19 mouse cellular contexts compared by ENCODE assay signal in the genomic region with DNA sequence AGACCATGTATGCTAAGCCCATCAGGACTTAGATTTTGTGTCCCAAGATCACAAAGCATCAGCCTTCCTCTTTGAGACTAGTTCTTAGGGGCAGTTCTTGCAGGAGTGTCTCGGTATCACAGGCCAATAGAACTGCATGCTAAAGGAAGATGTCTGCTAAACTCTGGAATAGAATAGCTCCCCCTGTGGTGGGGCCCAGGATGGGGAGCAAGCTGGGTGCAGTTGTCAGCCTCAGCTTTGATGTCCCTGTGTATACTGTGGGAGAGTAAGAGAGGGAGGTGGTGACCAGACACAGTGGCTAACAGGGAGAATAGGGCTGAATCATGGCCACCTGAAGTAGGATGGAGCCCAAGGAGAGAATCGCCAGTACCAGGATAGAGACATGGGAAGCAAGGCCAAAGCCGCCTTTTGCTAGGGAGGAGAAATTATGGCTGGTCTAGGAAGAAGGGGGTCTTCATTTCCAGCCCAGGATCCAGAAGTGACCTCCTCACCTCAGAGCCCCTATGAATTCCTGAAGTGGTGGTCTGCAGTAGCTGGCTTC. TPM values are rescaled to one million over a fixed set of nuclear protein-coding genes. Genes with fewer than 3 reads are reported as not detected.
DNase-seq lines count a peak whose midpoint lies in the region; ATAC-seq and TF ChIP-seq lines count a peak whose summit lies in the region.
"Had no signal": no experiment of that assay in that cellular context is flagged by ENCODE, and none has a peak within 500 bp of the region (broad histone marks: within the 10 kb centered on the region; RNA-seq: fewer than 3 reads in every experiment).

No protein-coding gene starts in this region.

- peaks cover 74% of the 10 kb centered on the region for H3K4me1 ChIP-seq in forebrain, embryonic 10.5 days
- H3K4me1 ChIP-seq in forebrain, embryonic 16.5 days (replicated peaks; ENCODE audit: control insufficient read depth, insufficient read depth, low read length), result peaks cover 23% of the 10 kb centered on the region
- H3K4me1 ChIP-seq in intestine, postnatal 0 days (replicated peaks; ENCODE audit: control insufficient read depth, insufficient read depth, low read length), result no peaks in the 10 kb centered on the region
- no peaks in the 10 kb centered on the region for H3K4me1 ChIP-seq in intestine, embryonic 15.5 days (replicated peaks)
- peaks cover 55% of the 10 kb centered on the region for H3K4me1 ChIP-seq in midbrain, embryonic 13.5 days (replicated peaks)
- H3K4me1 ChIP-seq in midbrain, embryonic 10.5 days, result peaks cover 30% of the 10 kb centered on the region

- peak overlapping the region; percentile 36; the same call in 1 of the 2 replicates for H3K27ac ChIP-seq in forebrain, embryonic 10.5 days
- H3K27ac ChIP-seq in forebrain, embryonic 16.5 days (ENCODE audit: low read length), result no peak overlapping the region
- H3K27ac ChIP-seq in intestine, postnatal 0 days (ENCODE audit: low read depth, low read length), result no peak overlapping the region
- H3K27ac ChIP-seq in intestine, embryonic 15.5 days, result no peak overlapping the region
- H3K27ac ChIP-seq in midbrain, embryonic 13.5 days, result 0 out of 2 replicates have a peak overlapping the region, but pooled peaks have one; percentile 27
- no peak overlapping the region for H3K27ac ChIP-seq in midbrain, embryonic 10.5 days (replicated peaks)
- H3K27ac ChIP-seq: embryonic facial prominence, embryonic 15.5 days; heart, embryonic 10.5 days; kidney, postnatal 0 days; liver, embryonic 15.5 days had no signal

- no peaks in the 10 kb centered on the region for H3K9me3 ChIP-seq in forebrain, embryonic 10.5 days
- no peaks in the 10 kb centered on the region for H3K9me3 ChIP-seq in forebrain, embryonic 16.5 days (ENCODE audit: control insufficient read depth, low read length)
- H3K9me3 ChIP-seq in intestine, postnatal 0 days (ENCODE audit: control insufficient read depth), result no peaks in the 10 kb centered on the region
- no peaks in the 10 kb centered on the region for H3K9me3 ChIP-seq in intestine, embryonic 15.5 days
- H3K9me3 ChIP-seq in midbrain, embryonic 13.5 days, result no peaks in the 10 kb centered on the region
- no peaks in the 10 kb centered on the region for H3K9me3 ChIP-seq in midbrain, embryonic 10.5 days (replicated peaks)
- H3K9me3 ChIP-seq: embryonic facial prominence, embryonic 15.5 days; heart, embryonic 10.5 days; liver, embryonic 15.5 days had no signal

- DNase-seq in forebrain, embryonic 10.5 days (ENCODE audit: extremely low spot score, low spot score), result no peak
- no peak for DNase-seq in midbrain, embryonic 10.5 days (ENCODE audit: low spot score)
- DNase-seq in B cell, adult 2 months, result no peak
- DNase-seq: gastrocnemius, postnatal 14 days; heart, postnatal 36 days; midbrain, embryonic 14.5 days; right cerebral cortex, postnatal 14 days had no signal

- H3K9ac ChIP-seq in forebrain, embryonic 16.5 days (replicated peaks; ENCODE audit: low read depth, low read length), result no peak overlapping the region
- H3K9ac ChIP-seq in intestine, postnatal 0 days (ENCODE audit: low read depth, low read length), result no peak overlapping the region
- no peak overlapping the region for H3K9ac ChIP-seq in intestine, embryonic 15.5 days
- no peak overlapping the region for H3K9ac ChIP-seq in midbrain, embryonic 13.5 days (replicated peaks)
- H3K9ac ChIP-seq: embryonic facial prominence, embryonic 15.5 days; liver, embryonic 15.5 days had no signal

- H3K4me3 ChIP-seq in forebrain, embryonic 10.5 days, result no peak overlapping the region
- no peak overlapping the region for H3K4me3 ChIP-seq in forebrain, embryonic 16.5 days (replicated peaks; ENCODE audit: low read length)
- H3K4me3 ChIP-seq in intestine, postnatal 0 days (ENCODE audit: low read depth, low read length), result no peak overlapping the region
- H3K4me3 ChIP-seq in intestine, embryonic 15.5 days (replicated peaks), result no peak overlapping the region
- no peak overlapping the region for H3K4me3 ChIP-seq in midbrain, embryonic 13.5 days (replicated peaks)
- H3K4me3 ChIP-seq in midbrain, embryonic 10.5 days, result no peak overlapping the region
- H3K4me3 ChIP-seq: embryonic facial prominence, embryonic 15.5 days; heart, embryonic 10.5 days; liver, embryonic 15.5 days had no signal

- H3K27me3 ChIP-seq in forebrain, embryonic 10.5 days (ENCODE audit: poor library complexity, severe bottlenecking), result no peaks in the 10 kb centered on the region
- no peaks in the 10 kb centered on the region for H3K27me3 ChIP-seq in forebrain, embryonic 16.5 days (replicated peaks; ENCODE audit: control insufficient read depth, insufficient read depth, low read length)
- H3K27me3 ChIP-seq in intestine, postnatal 0 days (replicated peaks; ENCODE audit: control insufficient read depth, insufficient read depth, low read length), result no peaks in the 10 kb centered on the region
- H3K27me3 ChIP-seq in intestine, embryonic 15.5 days (replicated peaks), result no peaks in the 10 kb centered on the region
- no peaks in the 10 kb centered on the region for H3K27me3 ChIP-seq in midbrain, embryonic 13.5 days
- peaks cover 12% of the 10 kb centered on the region; the same call in 1 of the 2 replicates for H3K27me3 ChIP-seq in midbrain, embryonic 10.5 days (ENCODE audit: low read depth, poor library complexity, severe bottlenecking)
- H3K27me3 ChIP-seq: embryonic facial prominence, embryonic 15.5 days had no signal

- no peaks in the 10 kb centered on the region for H3K36me3 ChIP-seq in forebrain, embryonic 10.5 days (replicated peaks)
- no peaks in the 10 kb centered on the region for H3K36me3 ChIP-seq in forebrain, embryonic 16.5 days (ENCODE audit: control insufficient read depth, insufficient read depth)
- H3K36me3 ChIP-seq in intestine, postnatal 0 days (ENCODE audit: control insufficient read depth, insufficient read depth), result no peaks in the 10 kb centered on the region
- H3K36me3 ChIP-seq in intestine, embryonic 15.5 days, result no peaks in the 10 kb centered on the region
- H3K36me3 ChIP-seq in midbrain, embryonic 13.5 days, result no peaks in the 10 kb centered on the region
- no peaks in the 10 kb centered on the region for H3K36me3 ChIP-seq in midbrain, embryonic 10.5 days
- H3K36me3 ChIP-seq: embryonic facial prominence, embryonic 15.5 days; heart, embryonic 10.5 days; liver, embryonic 15.5 days had no signal

- TF ChIP-seq CTCF in intestine, postnatal 0 days (IDR thresholded peaks at IDR 0.05; ENCODE audit: low read depth), result peak; percentile 41

- no peak for ATAC-seq in forebrain, embryonic 16.5 days
- ATAC-seq in intestine, postnatal 0 days, result no peak
- no peak for ATAC-seq in intestine, embryonic 15.5 days
- no peak for ATAC-seq in midbrain, embryonic 13.5 days
- 0 out of 2 replicates have a peak, but pooled peaks have one; percentile 24 for ATAC-seq in megakaryocyte progenitor cell, adult 5-6 weeks (replicated peaks; ENCODE audit: poor library complexity)

- WGBS in forebrain, embryonic 10.5 days, result 81% methylated on average over 3 of the region's 3 CpGs
- 77% methylated on average over 3 of the region's 3 CpGs for WGBS in forebrain, embryonic 16.5 days
- WGBS in intestine, postnatal 0 days, result 86% methylated on average over 3 of the region's 3 CpGs
- 85% methylated on average over 3 of the region's 3 CpGs for WGBS in intestine, embryonic 15.5 days
- 74% methylated on average over 3 of the region's 3 CpGs for WGBS in midbrain, embryonic 13.5 days
- 76% methylated on average over 3 of the region's 3 CpGs for WGBS in midbrain, embryonic 10.5 days

- no peak overlapping the region for H3K4me2 ChIP-seq in forebrain, embryonic 16.5 days (ENCODE audit: low read length)
- no peak overlapping the region for H3K4me2 ChIP-seq in intestine, postnatal 0 days (replicated peaks; ENCODE audit: low read depth)
- H3K4me2 ChIP-seq in intestine, embryonic 15.5 days (replicated peaks), result no peak overlapping the region
- no peak overlapping the region for H3K4me2 ChIP-seq in midbrain, embryonic 13.5 days (replicated peaks)
- H3K4me2 ChIP-seq: embryonic facial prominence, embryonic 15.5 days; liver, embryonic 15.5 days had no signal

RNA-seq across cellular contexts. Expression of a gene that starts 10.4 kb away (rescaled TPM):
- polyA plus RNA-seq in forebrain, embryonic 10.5 days (2016; fragmentation: Nextera tagmentation; extraction: Ambion mirVana), result 1.1 and 1.3 TPM in 2 replicates
- 0.51 and 0.92 TPM in 2 replicates for polyA plus RNA-seq in forebrain, embryonic 16.5 days (2015; fragmentation: Nextera tagmentation; extraction: Ambion mirVana)
- polyA plus RNA-seq in intestine, postnatal 0 days (2015; fragmentation: Nextera tagmentation; extraction: Ambion mirVana), result not detected in 2 replicates
- polyA plus RNA-seq in intestine, embryonic 15.5 days (2015; fragmentation: Nextera tagmentation; extraction: Ambion mirVana), result 1.3 and 1.4 TPM in 2 replicates
- polyA plus RNA-seq in midbrain, embryonic 13.5 days (2015; fragmentation: Nextera tagmentation; extraction: Ambion mirVana), result 0.90 and 1.3 TPM in 2 replicates
- 0.80 and 0.89 TPM in 2 replicates for polyA plus RNA-seq in midbrain, embryonic 10.5 days (2016; fragmentation: Nextera tagmentation; extraction: Ambion mirVana)
- 0.25 and 1.6 TPM in 2 replicates for total RNA-seq in megakaryocyte progenitor cell, adult 5-6 weeks (2015)
- total RNA-seq in megakaryocyte progenitor cell, adult 5-6 weeks (2017), result 0.10 TPM in 1 of 2 replicates, not detected in the other

RNA-seq across cellular contexts. Expression of a gene that starts 31.5 kb away (rescaled TPM):
- polyA plus RNA-seq in forebrain, embryonic 10.5 days (2016; fragmentation: Nextera tagmentation; extraction: Ambion mirVana), result not detected in 2 replicates
- 0.21 TPM in 1 of 2 replicates, not detected in the other for polyA plus RNA-seq in forebrain, embryonic 16.5 days (2015; fragmentation: Nextera tagmentation; extraction: Ambion mirVana)
- not detected in 2 replicates for polyA plus RNA-seq in intestine, postnatal 0 days (2015; fragmentation: Nextera tagmentation; extraction: Ambion mirVana)
- not detected in 2 replicates for polyA plus RNA-seq in intestine, embryonic 15.5 days (2015; fragmentation: Nextera tagmentation; extraction: Ambion mirVana)
- 0.17 TPM in 1 of 2 replicates, not detected in the other for polyA plus RNA-seq in midbrain, embryonic 13.5 days (2015; fragmentation: Nextera tagmentation; extraction: Ambion mirVana)
- not detected in 2 replicates for polyA plus RNA-seq in midbrain, embryonic 10.5 days (2016; fragmentation: Nextera tagmentation; extraction: Ambion mirVana)
- not detected in 2 replicates for total RNA-seq in megakaryocyte progenitor cell, adult 5-6 weeks (2015)
- not detected in 2 replicates for total RNA-seq in megakaryocyte progenitor cell, adult 5-6 weeks (2017)
- total RNA-seq: gastrocnemius, postnatal 14 days; heart, postnatal 36 days; left cerebral cortex, postnatal 36 days had no signal
- polyA plus RNA-seq: cortical plate, adult 2 months; embryonic facial prominence, embryonic 15.5 days; heart, embryonic 10.5 days; kidney, postnatal 0 days; liver, embryonic 15.5 days; midbrain, embryonic 14.5 days; neural tube, embryonic 11.5 days had no signal

RNA-seq across cellular contexts. Expression of a gene that starts 40.6 kb away (rescaled TPM):
- polyA plus RNA-seq in forebrain, embryonic 10.5 days (2016; fragmentation: Nextera tagmentation; extraction: Ambion mirVana), result 84.0 and 85.7 TPM in 2 replicates
- 72.9 and 85.4 TPM in 2 replicates for polyA plus RNA-seq in forebrain, embryonic 16.5 days (2015; fragmentation: Nextera tagmentation; extraction: Ambion mirVana)
- polyA plus RNA-seq in intestine, postnatal 0 days (2015; fragmentation: Nextera tagmentation; extraction: Ambion mirVana), result 22.3 and 31.3 TPM in 2 replicates
- polyA plus RNA-seq in intestine, embryonic 15.5 days (2015; fragmentation: Nextera tagmentation; extraction: Ambion mirVana), result 66.7 and 74.7 TPM in 2 replicates
- 74.1 and 89.0 TPM in 2 replicates for polyA plus RNA-seq in midbrain, embryonic 13.5 days (2015; fragmentation: Nextera tagmentation; extraction: Ambion mirVana)
- 80.9 and 85.6 TPM in 2 replicates for polyA plus RNA-seq in midbrain, embryonic 10.5 days (2016; fragmentation: Nextera tagmentation; extraction: Ambion mirVana)
- total RNA-seq in megakaryocyte progenitor cell, adult 5-6 weeks (2015), result 56.2 and 63.8 TPM in 2 replicates
- 70.3 and 120 TPM in 2 replicates for total RNA-seq in megakaryocyte progenitor cell, adult 5-6 weeks (2017)

RNA-seq across cellular contexts. Expression of a gene that starts 40.9 kb away (rescaled TPM):
- polyA plus RNA-seq in forebrain, embryonic 10.5 days (2016; fragmentation: Nextera tagmentation; extraction: Ambion mirVana), result 160 and 172 TPM in 2 replicates
- 121 and 133 TPM in 2 replicates for polyA plus RNA-seq in forebrain, embryonic 16.5 days (2015; fragmentation: Nextera tagmentation; extraction: Ambion mirVana)
- polyA plus RNA-seq in intestine, postnatal 0 days (2015; fragmentation: Nextera tagmentation; extraction: Ambion mirVana), result 40.0 and 44.9 TPM in 2 replicates
- 79.3 and 86.2 TPM in 2 replicates for polyA plus RNA-seq in intestine, embryonic 15.5 days (2015; fragmentation: Nextera tagmentation; extraction: Ambion mirVana)
- polyA plus RNA-seq in midbrain, embryonic 13.5 days (2015; fragmentation: Nextera tagmentation; extraction: Ambion mirVana), result 112 and 127 TPM in 2 replicates
- polyA plus RNA-seq in midbrain, embryonic 10.5 days (2016; fragmentation: Nextera tagmentation; extraction: Ambion mirVana), result 148 and 157 TPM in 2 replicates
- 58.8 and 59.6 TPM in 2 replicates for total RNA-seq in megakaryocyte progenitor cell, adult 5-6 weeks (2015)
- total RNA-seq in megakaryocyte progenitor cell, adult 5-6 weeks (2017), result 79.6 and 88.1 TPM in 2 replicates

Comparison
In these comparisons a context has a peak if more than half of its experiments do, and no peak if none do; other contexts are left out.
1. H3K27ac ChIP-seq: peak in forebrain, embryonic 10.5 days (single experiment) and midbrain, embryonic 13.5 days (single experiment); none in forebrain, embryonic 16.5 days (single experiment), intestine, postnatal 0 days (single experiment), intestine, embryonic 15.5 days (single experiment) and midbrain, embryonic 10.5 days (single experiment).